Mouse (Mus musculus): ENCODE data around the gene Nudt16l1. TPM values are rescaled to one million over a fixed set of nuclear protein-coding genes. Genes with fewer than 3 reads are reported as not detected.

The Nudt16l1 gene
- total RNA-seq, 2 experiments from 2014 or later = 50.7 to 51.3 TPM

DNA sequence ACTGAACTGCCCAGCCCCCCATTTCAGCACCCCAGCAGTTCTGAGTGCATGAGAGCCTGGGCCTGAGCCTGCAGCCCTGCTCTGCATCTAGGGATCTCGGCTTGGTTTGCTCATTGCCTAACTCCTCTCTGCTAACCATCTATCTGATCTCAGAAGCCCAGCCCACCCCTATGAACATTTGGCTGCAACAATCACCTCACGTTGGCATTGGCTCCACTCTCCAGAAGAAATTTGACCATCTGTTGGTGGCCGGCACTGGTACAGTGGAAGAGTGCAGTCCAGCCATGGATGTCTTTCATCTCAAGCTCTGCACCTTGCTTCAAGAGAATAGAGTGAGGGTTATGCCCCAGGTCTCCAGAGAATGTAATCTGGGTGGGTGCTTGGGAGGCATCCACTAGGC, 18.9 kb downstream of the Nudt16l1 start:
- no peak for DNase-seq

DNA sequence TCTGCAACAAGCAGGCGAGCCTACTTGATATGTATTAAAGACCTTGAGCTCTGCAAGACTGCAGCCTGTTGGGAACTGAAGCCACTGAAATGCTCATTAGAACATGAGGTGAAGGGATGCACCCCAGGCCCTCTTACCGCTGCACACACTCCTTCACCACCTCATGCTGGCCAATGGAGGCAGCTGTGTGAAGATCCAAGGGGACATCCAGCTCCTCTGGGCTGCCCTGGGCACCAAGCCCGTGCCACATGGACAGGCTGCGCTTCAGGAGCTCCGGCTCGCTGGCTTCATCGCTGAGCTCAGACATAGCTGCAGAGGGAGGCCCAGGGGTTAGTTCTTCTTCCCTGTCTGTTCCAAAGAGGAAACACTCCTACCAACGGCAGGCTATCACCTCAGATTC, 21.7 kb downstream of the Nudt16l1 start:
- DNase-seq = no peak

DNA sequence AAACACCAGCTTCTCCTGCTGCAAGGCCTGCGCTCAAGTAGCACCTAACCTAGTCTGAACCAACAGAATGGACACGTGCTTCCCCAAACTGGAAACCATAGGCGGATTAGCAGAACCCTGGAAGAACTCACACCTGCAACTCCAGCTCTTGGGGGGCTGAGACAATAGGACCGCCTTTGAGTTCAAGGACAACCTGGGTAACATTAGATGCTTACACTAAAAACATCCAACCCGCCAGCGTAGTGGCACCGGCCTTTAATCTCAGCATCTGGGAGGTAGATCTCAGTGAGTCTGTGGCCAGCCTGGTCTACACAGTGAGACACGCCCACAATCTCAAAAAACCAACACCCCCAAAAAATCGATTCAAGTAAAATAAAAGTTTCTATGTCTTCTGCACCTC, 24.8 kb downstream of the Nudt16l1 start:
- DNase-seq = no peak

DNA sequence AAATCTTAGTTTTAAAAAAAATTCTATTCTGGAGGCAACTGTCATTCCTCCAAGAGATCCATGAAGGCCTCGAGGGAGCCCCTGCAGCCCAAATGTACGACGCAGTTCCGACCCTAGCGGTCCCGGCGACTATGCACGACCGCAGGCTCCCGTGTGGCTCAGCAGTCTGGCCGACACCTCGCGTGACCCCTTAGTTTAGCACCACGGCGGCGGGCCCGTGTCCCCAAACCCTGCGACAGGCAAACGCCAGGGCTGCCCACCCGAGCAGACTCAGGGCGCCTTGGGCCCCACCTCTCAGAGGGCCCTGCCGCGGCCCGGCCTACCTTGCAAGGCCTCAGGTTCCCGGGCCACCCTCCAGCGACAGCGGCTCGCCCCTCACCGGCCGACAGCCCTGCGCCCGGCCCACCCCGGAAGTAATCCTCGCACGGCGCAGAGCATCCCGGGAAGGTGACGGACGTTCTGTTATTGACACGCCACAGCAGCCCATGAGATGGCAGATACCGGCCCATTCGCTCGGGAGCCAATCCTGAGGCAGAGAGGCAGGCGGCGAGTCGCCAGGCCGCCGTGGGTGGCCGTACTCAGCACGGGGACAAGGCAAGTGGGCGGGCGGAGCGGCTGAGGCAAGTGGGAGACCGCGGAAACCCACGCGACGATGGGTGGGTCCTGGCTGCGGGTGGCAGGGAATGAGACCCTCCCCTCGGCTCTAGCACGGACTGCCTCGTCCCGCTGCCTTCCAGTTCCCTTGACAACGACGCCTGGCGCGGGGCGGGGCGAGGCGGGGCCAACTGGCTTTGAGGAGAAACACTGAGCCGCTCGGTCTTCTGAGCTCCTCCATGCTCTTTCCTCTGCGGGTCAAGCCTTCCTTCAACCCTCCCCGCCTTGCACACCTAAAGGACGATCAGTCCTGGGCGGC, 25.5 kb downstream of the Nudt16l1 start, which contains the start of gene Anks3:
Gene Anks3, minus strand, starts transcription at position 409 of the 913 bp plus-strand sequence.
- peak; percentile 97 for DNase-seq

DNA sequence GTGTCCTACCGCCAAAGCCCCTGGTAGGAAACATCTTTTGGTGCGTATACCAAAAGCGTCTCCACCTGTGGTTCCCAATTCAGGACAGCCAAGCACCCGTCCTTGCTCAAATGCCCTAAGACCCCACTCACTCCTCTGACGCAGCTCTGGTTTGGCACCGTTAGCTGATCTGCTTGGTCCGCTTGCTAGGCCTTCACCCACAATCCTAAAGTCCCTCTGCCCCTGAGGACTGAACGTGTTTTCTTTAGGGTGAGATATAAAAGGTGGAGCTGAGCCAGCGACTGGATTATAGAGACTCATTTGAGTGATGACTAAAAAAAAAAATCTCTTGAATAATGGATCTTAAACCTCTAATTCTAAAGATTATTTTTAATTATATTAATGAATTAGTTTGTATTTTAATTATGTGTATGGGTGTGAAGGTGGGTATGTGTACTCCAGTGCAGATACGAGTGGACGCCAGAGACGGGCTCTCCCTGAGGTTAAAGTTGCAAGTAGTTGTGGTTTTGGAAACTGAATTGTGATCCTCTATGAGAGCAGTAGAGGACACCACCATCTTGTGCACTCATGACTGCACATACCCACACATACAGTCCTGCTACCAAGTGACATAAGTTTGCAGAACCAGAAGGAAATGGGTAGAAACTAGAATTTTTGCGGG, 26.3 kb downstream of the Nudt16l1 start:
- DNase-seq = no peak

DNA sequence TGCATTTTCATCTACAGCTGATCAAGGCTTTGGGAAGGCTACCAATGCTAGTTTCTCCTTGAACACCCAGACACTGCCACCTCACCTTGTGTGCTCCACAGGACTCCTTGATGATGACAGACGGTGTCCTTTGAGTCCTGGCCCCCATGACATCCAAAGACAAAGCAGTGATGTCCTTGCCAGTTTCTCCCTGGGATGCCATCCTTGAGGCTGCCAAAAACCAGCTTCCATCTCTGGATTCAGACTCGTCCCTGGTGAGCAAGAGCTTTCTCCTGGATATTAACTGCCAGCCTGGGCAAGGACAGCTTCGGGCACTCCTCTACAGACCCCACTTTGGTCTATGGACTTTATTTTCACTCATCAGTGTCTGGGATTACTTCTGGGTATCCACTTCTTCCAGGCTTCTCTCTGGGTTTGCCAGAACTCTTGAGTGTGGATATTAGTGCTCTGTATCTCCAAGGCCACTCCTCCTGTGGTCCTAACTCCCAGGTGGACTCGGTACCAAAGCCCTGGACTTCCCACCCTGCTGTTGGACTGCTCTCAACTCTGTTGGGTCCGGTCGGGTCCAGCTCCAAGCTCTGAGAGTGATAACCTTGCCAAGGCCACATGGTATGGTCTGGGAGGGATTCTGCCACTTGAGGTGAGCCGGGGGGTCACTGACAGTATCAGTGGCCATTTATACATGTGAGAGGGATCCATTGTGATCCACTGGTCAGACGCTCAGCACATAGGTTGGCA, 27.0 kb downstream of the Nudt16l1 start:
- no peak for DNase-seq

DNA sequence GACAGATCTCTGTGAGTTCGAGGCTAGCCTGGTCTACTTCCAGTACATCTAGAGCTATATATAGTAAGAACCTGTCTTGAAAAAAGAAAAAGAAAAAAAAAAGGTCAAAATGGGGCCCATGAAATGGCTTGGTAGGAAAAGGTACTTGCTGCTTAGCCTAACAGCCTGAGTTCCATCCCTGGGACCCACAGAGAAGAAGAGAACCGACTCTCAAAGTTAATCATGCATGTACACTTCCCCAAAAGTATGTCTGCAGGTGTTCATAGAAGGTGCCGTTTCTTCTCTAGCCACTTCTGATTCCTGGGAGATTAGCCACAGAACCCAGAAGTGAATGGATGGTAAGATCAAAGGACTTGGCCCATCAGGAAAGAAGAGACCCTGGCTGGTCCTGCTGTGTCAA, 29.9 kb downstream of the Nudt16l1 start:
- DNase-seq = no peak

DNA sequence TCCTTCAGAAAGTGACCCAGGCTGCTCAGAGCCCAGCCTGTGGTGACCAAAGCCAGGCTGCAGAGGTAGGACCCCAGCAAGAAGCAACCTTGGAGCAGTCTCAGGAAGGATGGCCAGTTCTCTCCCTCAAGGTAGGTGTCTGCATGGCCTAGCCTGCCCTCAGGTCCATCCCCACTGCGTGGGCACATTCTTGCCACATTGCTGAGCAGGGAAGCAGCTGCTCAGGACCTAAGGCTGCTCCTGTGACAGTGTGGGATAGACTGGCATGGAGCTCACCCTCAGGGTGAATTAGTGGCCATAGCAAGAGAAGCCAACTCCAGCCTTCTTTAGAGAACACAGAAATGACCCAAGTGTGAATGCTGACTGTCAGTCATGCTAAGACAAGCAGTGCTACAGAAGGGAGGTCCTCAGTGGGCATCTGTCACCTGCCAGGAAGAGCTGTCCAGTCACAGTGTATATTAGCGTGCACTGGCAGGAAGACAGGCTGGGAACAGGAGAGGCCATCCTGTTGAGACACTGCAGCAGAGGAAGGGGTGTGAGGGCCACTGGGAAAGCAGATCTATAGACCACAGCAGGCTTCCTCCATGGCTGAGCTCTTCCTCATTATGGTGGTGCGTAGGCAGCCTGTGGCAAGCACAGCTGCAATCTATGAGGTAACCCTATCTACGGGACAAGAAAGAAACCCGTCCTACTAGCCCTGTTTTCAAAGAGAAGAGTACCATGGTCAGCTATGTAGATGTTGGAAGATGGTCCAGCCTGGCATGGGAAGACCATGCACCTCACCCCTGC, 30.7 kb downstream of the Nudt16l1 start:
- no peak for DNase-seq

DNA sequence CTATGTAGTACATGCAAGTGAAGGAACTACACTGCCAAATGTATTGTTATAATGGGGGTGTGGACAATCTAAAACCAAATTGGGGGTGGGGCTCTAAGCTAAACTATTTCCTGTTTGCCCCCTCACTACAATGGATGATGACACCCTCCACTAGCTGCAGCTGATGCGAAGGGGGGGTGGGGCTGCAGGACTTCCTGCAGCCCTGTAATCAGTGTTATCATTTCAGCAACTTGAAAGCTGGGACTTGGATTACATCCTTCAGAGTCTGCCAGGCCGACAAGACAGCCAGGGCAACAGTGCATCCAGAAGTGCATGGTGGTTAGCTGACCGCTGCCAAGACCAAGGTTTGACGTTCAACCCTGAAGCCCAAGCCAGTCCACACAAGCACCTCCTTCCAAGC, 33.1 kb downstream of the Nudt16l1 start:
- peak; percentile 31 for DNase-seq

DNA sequence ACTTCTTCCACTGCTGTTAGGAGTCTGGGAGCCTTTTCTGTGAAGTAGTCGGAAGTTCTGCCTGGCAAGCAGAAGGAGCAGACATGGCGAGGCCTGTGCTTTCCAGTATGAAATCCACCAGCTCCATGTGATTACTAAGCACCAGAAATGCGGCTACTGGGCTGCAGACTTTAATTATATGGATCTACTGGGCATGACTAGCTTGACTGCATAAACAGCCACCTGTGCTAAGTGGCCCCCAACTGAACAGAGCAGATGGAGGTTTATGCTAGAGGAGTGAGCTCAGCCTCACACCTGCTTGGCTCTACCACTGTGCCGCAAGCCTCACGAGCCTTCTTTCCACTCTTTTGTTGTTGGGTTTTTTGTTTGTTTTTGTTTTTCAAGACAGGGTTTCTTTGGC, 36.0 kb downstream of the Nudt16l1 start:
- no peak for DNase-seq

DNA sequence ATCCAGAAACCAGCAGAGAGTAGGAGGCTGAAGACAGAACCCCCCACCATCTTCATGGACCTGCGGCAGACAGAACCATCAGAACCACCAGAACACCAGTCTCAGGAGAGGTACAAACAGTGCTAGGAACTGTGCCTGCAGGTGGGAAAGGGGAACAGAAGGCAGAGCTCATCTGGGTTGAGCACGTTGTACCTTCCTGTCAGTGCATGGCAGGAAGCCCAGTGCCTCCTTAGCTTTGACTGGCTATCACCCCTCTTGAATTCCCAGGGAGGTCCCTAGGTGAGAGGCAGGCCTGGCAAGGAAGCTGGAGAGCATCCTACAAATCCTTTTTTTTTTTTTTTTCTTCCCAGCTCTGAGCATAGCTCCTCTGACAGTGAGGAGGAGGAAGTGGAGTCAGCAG, 37.6 kb downstream of the Nudt16l1 start:
- no peak for DNase-seq

DNA sequence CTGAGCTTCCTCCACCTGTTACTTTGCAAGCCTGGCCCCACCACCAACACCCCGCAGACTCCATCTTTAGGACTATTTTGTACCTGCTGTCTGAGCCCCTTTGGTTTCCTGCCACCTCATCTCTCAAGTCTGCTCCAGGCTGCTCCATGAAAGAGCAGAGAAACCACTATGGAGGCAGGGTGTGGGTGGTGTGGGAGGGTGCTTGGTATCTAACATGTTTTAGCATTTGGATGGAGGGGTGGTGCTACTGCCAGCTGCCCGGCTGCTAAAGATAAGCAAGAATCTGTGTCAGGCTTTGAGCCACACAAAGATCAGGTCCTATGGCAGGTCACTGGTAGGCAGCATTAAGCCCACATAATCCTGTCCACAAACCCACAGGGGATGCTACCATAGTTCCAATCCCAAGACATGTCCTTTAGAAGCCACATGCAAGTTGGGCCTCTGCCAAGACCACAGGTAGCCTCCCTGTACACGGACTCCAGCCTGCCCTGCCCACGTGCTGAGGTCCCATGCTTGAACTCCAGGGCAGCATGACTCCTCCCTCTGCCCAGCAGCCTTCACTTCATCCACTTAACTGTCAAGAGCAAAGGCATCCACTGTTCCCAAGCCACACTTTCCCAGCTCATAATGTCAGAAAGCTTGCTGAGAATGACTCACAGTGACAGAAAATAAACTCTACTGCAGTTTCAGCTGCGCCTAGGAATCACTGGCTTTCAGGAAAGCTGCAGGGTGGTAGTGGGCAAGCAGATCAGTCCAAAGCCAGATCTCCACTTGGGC, 39.9 kb downstream of the Nudt16l1 start:
- DNase-seq = peak; percentile 49

DNA sequence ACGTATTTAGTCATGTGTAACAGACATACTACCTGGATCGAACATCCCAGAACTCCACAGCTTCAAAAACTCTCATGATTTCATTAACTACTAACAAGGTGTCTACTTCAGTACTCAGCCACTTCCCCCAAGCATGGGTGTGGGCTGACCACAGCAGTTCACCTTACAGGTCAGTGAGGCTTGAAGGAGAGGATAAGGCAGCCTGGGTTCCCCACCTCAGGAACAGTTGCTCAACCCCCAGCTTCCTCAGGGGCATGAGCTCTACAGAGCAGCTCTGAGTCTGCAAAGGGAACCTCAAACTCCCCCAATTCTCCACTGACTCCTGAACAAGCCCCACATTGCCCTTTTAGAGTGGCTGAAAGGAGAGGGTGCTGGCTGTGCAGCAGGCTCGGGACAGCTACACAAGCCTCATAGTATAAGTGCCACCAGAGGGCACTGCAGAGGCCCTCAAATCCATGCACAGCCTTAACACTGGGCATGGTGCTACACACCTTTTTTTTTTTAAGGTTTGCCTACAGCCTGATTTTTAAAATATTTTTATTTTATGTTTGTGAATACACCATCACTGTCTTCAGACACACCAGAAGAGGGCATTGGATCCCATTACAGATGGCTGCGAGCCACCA, 41.3 kb downstream of the Nudt16l1 start:
- peak; percentile 32 for DNase-seq

DNA sequence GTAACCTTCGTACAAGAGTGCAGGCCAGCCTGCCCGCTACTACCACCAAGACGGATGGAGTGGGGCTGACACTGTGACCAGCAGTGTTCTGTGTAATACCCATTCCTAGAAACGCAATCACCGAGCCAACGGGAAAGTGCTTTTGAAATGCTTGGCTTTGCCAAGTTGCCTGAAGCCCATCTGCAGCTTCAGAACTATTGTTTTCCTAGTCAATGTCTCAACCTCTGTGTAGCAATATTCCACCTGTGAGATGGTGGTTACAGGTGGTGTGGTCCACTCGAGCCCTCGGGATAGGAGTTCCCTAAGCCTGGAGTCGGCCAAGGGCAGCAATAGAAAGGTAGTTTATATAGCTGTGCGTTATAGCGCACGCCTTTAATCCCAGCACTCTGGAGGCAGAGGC, 46.2 kb downstream of the Nudt16l1 start:
- DNase-seq = no peak

Other genes with a start within 250 kb of the Nudt16l1 start
- gene Nmral1, start 219.4 kb upstream of the Nudt16l1 start, total RNA-seq (2021) = 10 to 100 TPM; 15.2 to 15.5 TPM
- 10 to 100 TPM; 67.4 to 75.9 TPM for gene Hmox2, start 212.4 kb upstream of the Nudt16l1 start, total RNA-seq (2021)
- 100 to 1,000 TPM in 1 of 2 experiments, 10 to 100 TPM in 1; 96.3 to 105 TPM for gene Cdip1, start 148.5 kb upstream of the Nudt16l1 start, total RNA-seq (2021)
- gene 4930562C15Rik, start 103.3 kb upstream of the Nudt16l1 start, total RNA-seq (2021) = not detected
- gene Ubald1, start 58.4 kb upstream of the Nudt16l1 start, total RNA-seq (2021) = 10 to 100 TPM; 22.6 to 24.8 TPM
- 100 to 1,000 TPM; 170 to 187 TPM for gene Mgrn1, start 52.5 kb upstream of the Nudt16l1 start, total RNA-seq (2021)
- gene Anks3, start 25.4 kb downstream of the Nudt16l1 start, total RNA-seq (2021) = 10 to 100 TPM; 22.4 to 24.3 TPM
- not detected for gene Sept12, start 59.1 kb downstream of the Nudt16l1 start, total RNA-seq (2021)
- not detected for gene Smim22, start 68.5 kb downstream of the Nudt16l1 start, total RNA-seq (2021)
- gene Rogdi, start 74.8 kb downstream of the Nudt16l1 start, total RNA-seq (2021) = 10 to 100 TPM; 25.2 to 27.6 TPM
- gene Glyr1, start 111.1 kb downstream of the Nudt16l1 start, total RNA-seq (2021) = 10 to 100 TPM; 63.3 to 66.4 TPM
- 10 to 100 TPM; 34.8 to 37.5 TPM for gene Ubn1, start 111.3 kb downstream of the Nudt16l1 start, total RNA-seq (2021)
- gene Ppl, start 193.7 kb downstream of the Nudt16l1 start, total RNA-seq (2021) = 1 to 10 TPM; 2.4 to 2.5 TPM
- under 1 TPM; 0.10 to 0.16 TPM for gene Sec14l5, start 208.3 kb downstream of the Nudt16l1 start, total RNA-seq (2021)

Data from heart, postnatal 4 days (tissue).